Mouse (Mus musculus): ENCODE measurements at regions not wholly inside any gene's neighbourhood (a gene's known extent, or its start where the extent isn't known, plus 50 kb on each side); places are given as distances from the start of the nearest gene placed in this dataset.

DNA sequence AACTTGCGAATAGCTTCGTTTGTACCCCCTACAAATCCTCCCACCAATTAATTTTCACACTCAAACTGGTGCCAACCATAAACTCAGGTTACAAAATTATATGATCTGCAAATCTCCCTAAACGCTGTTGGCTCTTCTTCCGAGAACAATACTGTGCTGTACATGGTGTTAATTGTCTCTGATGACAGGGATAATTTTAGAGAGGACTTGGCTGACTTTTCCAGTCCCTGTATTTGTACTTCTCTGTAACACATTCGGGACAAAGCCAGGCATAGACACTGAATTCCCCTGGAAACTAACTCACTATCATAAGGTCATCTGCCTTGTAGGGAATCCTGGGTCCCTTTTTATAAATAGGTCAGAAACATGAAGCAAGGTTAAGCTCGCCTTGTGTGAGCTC, 442.4 kb downstream of the Ppargc1a start:
- no peak for DNase-seq

- DNase-seq: no peak
Measured at GRCm38 (mm10) chr5:51110006-51110405, 457.5 kb downstream of the Ppargc1a start.

GRCm38 (mm10) chr5:51108737-51109136, 458.8 kb downstream of the Ppargc1a start:
- DNase-seq: peak in 1 of 2 experiments; percentile 1

GRCm38 (mm10) chr5:51108181-51108580, 459.3 kb downstream of the Ppargc1a start:
- no peak for DNase-seq

DNA sequence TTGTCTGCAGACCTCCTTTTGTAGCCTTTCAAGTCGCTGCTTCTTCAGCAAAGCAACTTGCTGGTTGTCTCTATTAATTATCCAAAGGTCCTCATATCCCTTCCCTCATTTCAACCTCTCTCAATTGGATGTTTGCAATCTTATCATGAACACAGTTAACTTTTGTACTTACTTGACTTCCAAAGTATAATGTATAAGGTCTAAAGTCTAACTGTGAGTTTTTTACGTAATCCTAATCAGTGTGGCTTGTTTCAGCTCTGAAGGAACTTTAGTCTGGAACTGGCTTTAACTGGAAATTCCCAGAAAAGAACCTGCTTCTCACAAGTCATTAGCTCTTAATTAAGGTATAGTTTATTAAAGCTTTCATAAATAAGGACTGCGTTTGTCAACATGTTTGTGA, 467.6 kb downstream of the Ppargc1a start:
- no peak for DNase-seq

DNA sequence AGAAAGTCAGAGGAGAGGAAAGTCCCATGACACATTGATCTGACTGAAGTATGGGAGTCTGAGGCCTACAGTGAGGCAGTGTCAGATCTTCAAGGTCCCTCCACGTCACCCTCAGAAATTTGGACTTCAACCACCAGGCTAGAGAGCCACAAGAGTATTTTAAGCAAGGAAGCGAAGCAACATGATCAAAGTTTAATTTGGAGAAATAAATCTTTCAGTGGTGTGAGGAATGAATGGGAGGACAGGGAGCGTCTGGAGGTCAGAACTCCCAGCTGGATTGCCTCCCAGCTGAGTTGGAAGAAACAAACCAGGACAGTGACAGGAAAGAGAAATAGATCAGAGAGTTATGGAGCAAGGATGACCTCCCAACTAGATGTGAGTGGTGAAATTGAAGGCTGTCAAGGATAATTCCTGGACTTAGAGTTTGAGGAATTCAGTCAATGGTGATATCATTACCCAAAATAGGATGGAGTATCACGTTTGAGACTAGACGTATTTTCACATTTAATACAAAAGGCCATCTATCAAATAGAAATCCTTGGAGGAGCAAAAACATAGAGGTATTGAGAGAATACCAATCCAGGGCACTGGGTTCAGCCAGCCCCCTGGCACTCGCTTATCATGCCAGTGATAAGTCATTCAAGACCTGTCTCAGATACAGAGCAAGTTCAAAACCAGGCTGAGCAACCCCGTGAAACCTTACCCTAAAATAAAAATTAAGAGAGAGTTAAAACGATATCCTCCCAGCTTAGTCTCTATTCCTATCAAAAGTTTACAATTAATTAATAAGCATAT, 494.7 kb downstream of the Ppargc1a start:
- no peak for DNase-seq

GRCm38 (mm10) chr5:51072146-51072545, 495.4 kb downstream of the Ppargc1a start:
- DNase-seq: no peak

GRCm38 (mm10) chr5:51069668-51070067, 497.9 kb downstream of the Ppargc1a start:
- DNase-seq: no peak

DNA sequence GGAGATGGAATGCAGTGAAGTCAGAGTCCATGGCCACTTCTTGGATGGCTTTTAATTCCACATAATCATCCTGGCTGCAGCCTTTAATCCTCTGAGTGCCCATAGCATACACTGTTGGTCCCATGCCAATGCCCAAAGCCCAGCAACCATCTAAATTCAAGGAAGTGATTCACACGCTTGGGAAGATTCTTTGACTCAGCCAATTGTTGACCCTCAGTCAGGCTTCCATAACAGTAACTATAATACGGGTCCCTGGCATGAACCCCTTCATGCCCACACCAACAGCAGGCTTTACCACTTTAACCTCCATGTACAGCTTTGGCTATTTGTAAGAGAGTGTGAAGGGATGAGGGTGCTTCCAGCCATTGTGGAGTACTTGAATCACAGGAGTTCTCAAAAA, 521.7 kb downstream of the Ppargc1a start:
- no peak for DNase-seq

DNA sequence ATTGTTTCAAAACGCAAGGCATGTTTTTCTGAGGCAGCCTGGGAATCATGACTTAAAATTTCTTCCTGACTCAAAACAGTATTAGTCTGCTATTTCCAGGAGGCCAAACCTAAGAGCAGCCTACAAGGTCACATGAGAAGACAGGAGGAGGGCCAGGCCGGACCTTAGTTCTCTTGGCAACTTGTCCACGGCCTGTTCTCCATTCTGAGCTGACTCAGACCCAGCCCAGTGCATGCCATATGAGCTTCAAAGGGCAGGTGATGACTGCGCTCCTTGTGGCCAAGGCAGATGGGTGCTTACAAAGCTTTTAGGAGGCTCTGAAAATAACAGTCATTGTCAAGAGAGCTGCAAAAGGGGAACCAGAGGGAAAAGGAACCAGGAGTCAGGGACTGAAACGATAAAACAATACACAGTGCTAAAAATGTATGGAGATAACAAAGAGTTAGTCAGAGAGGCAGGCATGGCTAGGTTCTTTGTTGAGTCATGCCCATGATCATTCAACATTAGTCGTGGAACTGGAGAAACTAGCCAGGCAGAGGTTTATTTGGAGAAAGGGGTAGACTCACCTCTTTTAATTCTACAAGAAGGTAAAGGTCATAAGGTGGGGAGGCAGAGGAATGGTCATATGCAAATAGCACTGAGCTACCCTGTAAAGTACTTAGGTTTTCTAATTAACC, 525.8 kb downstream of the Ppargc1a start:
- DNase-seq: no peak

DNA sequence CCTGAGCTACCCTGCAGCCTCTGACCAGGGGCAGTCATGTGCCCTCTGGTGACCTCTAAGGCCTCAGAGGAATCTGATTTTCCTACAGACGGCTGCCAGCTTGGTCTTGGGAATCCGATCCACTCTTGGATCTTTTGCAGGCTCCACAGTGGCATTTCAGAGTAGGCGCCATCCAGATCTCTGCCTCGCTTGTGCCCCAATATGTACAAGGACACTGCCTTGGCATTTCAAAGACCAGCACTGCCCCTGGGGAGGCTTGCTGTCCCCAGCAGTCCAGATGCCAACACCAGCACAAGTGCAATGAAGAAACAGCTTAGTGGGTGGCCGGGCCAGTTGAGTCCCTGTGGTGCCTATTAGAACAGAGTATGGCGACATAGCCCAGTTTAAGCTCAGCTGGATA, 526.6 kb downstream of the Ppargc1a start:
- DNase-seq: peak in 1 of 2 experiments; percentile 3

DNA sequence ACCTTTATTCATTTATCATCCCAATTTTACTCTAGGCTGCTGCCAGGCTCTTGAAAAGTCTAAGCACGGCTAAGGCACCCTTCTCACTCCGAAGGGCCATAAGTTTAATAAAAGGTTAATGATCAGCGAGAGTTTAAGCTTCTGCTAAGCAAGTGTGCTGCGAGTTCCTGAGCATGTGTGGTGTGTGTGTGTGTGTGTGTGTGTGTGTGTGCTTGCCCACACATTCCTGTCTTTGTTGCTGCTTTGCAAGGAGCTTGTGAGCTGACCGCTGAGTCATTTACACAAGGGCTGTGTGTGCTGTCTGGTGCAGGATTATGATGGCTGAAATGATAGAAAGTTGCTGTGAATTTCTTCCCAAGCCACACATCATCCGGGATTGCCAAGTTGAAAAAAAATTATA, 527.1 kb downstream of the Ppargc1a start:
- DNase-seq: no peak

- peak; percentile 7 to 14 for DNase-seq
Measured at GRCm38 (mm10) chr5:51039713-51040178, 527.8 kb downstream of the Ppargc1a start.

DNA sequence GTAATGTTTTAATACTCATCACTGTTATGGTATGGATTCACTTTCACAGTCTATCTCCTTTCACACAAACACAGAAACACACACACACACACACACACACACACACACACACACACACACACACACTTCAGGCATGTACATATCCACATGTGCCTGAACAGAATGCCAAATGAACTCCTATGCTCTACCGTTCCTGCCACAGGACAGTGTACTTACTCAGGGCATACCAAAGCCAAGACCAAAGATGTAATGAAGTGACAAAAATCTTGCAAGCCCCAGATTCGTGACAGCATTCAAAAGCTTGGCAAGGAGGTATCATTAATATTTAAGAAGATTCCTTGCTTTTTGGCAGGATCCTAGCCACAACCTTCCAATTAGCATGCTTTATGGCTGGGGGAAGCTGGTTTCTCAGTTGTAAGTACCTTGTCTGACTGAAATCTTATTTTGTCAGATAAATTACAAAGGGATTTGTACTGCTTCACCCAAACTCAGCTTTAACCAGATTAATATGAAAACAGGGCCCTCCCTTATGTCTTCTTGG, 531.0 kb downstream of the Ppargc1a start:
- no peak for DNase-seq

DNA sequence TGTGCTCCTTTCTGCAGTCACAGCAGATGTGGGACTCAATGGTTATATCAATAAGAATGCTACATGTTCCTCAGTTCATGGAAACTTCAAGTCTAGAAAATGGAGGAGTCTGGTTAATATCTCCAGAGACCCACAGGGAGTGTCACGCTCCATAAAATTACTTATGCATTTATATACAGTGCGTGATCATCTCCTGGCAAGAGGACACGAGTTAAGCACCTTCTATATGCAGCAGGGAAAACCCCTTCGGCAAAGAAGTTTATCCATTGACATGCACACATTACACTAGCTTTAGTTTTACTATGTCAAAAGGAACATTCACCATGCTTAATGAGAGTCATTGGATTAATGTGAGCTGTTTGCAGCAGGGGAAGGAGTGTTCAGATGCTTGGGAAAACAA, 538.6 kb downstream of the Ppargc1a start:
- no peak for DNase-seq

- no peak for DNase-seq
Measured at GRCm38 (mm10) chr5:50990822-50991537, 576.5 kb downstream of the Ppargc1a start.

Measured in cerebellum, adult 18-20 months (tissue).